Mouse (Mus musculus) cerebellum, adult 2 months (tissue): ENCODE measurements around the gene Mc3r.

Experiments used
- CTCF ChIP-seq: fragments of 200-500 bp; IDR thresholded peaks from 2 replicates; pipeline ENCODE4 v1.5.1; 2011; ENCODE audit warnings: low read depth, mild to moderate bottlenecking, control low read depth, low read length, moderate library complexity, borderline replicate concordance; ENCODE audit not compliant: insufficient read depth
- POLR2A ChIP-seq: fragments of 200-500 bp; IDR thresholded peaks from 2 replicates; pipeline ENCODE4 v1.6.1; 2011; ENCODE audit warnings: low read length, control low read depth, borderline replicate concordance; ENCODE audit not compliant: insufficient read depth

- no peak for TF ChIP-seq CTCF
- TF ChIP-seq POLR2A, result no peak
These were observed 22.8 kb downstream of the Mc3r start for GRCm38 (mm10) chr2:172270974-172271697.
